ENCODE assay signal across 14 mouse cellular contexts in the genomic region with DNA sequence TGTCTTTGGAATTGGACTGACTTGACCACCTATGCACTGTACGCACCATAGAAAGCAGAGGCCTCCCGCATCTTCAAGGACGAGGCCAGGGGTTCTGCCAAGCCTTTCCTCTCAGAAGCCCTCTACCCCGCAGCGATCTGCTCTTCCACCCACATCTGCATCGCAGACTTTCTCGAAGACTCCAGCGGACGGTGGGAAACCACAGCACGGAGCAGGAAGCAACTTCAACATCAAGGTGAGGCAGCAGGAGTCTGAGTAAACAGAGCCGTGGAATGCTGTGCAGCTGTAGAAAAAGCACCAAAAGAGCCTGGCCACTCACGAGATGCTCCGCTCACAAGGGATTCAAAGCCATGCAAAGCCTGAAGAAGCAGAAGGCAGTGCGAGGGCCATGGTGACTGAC. TPM values are rescaled to one million over a fixed set of nuclear protein-coding genes. Genes with fewer than 3 reads are reported as not detected.
"Had no signal": no experiment of that assay in that cellular context is flagged by ENCODE, and none has a peak within 500 bp of the region (broad histone marks: within the 10 kb centered on the region; RNA-seq: fewer than 3 reads in every experiment).

No protein-coding gene starts in this region.

- DNase-seq: kidney, adult 11 months; kidney, postnatal 10 days; kidney, postnatal 4 days; left cerebral cortex, postnatal 4 days; lung, embryonic 14.5 days; lung, postnatal 10 days; right cerebral cortex, postnatal 14 days had no signal

- H3K27ac ChIP-seq: layer of hippocampus, adult 2 months; liver, embryonic 15.5 days; midbrain, embryonic 15.5 days; neural tube, embryonic 13.5 days; stomach, embryonic 15.5 days had no signal

- H3K4me3 ChIP-seq: layer of hippocampus, adult 2 months; liver, embryonic 15.5 days; midbrain, embryonic 15.5 days; neural tube, embryonic 13.5 days; stomach, embryonic 15.5 days had no signal

- H3K27me3 ChIP-seq: midbrain, embryonic 15.5 days; neural tube, embryonic 13.5 days; stomach, embryonic 15.5 days had no signal

- ATAC-seq: midbrain, embryonic 15.5 days had no signal

- H3K4me1 ChIP-seq: liver, embryonic 15.5 days; midbrain, embryonic 15.5 days; stomach, embryonic 15.5 days had no signal

RNA-seq across cellular contexts. Expression of gene Rsph9, which starts 52.1 kb away (rescaled TPM):
- total RNA-seq: megakaryocyte, adult 5-6 weeks; monocyte, adult 5-6 weeks had no signal
